Mouse (Mus musculus) bone marrow, adult 2 months (tissue): ENCODE measurements around the gene Tmprss9.

Experiments used
- CTCF ChIP-seq: fragments of 200-500 bp; IDR thresholded peaks from 2 replicates; pipeline ENCODE4 v1.5.1; 2011; ENCODE audit warnings: low read length, control low read depth; ENCODE audit not compliant: control insufficient read depth, insufficient read depth
- POLR2A ChIP-seq: fragments of 200-500 bp; IDR thresholded peaks from 2 replicates; pipeline ENCODE4 v1.6.1; 2011; ENCODE audit warnings: low read depth, mild to moderate bottlenecking, control low read depth, low read length, borderline replicate concordance; ENCODE audit not compliant: control insufficient read depth

- TF ChIP-seq POLR2A (peak; percentile 31; the same call in 1 of the 2 replicates), CTCF (no peak)
Measured at GRCm38 (mm10) chr10:80917779-80918434, 46.3 kb downstream of the Tmprss9 start, which contains the start of gene Lmnb2.
